ENCODE assay signal across 8 mouse cellular contexts in genomic region chr10:128015068-128015934, GRCm38 (mm10). TPM values are rescaled to one million over a fixed set of nuclear protein-coding genes. Genes with fewer than 3 reads are reported as not detected.
DNase-seq lines count a peak whose midpoint lies in the region; ATAC-seq lines count a peak whose summit lies in the region.

Gene Prim1 (plus strand): TSS chr10:128015168.

- H3K4me1 ChIP-seq in hindbrain, embryonic 16.5 days (ENCODE audit: control insufficient read depth, insufficient read depth, low read depth, low read length): no peaks in the 10 kb centered on the region; the same call in none of the 2 replicates
- H3K4me1 ChIP-seq in megakaryocyte, embryonic 14.5 days: peaks cover 19% of the 10 kb centered on the region

- peaks cover 3% of the 10 kb centered on the region; the same call in 1 of the 2 replicates for H3K36me3 ChIP-seq in hindbrain, embryonic 16.5 days (ENCODE audit: control insufficient read depth, insufficient read depth, low read length)
- H3K36me3 ChIP-seq in megakaryocyte, embryonic 14.5 days (replicated peaks; ENCODE audit: low read length): peaks cover 17% of the 10 kb centered on the region

- peak within 1 kb of the TSS; percentile 77 for H3K9ac ChIP-seq in hindbrain, embryonic 16.5 days (ENCODE audit: low read depth, low read length)

- H3K4me3 ChIP-seq in hindbrain, embryonic 16.5 days (ENCODE audit: low read length): peak within 1 kb of the TSS; percentile 74
- peak within 1 kb of the TSS; percentile 95 for H3K4me3 ChIP-seq in megakaryocyte, embryonic 14.5 days (replicated peaks)

- DNase-seq in ZHBTc4 (ENCODE audit: low read depth, low spot score): peak; percentile 96
- DNase-seq in cerebellum, postnatal 36 days: peak; percentile 84 to 85
- DNase-seq in gastrocnemius, adult 18-20 months (ENCODE audit: low spot score): peak; percentile 69
- peak; percentile 66 to 68 for DNase-seq in left cerebral cortex, adult 8-10 months (ENCODE audit: low spot score in 2 of 2)
- DNase-seq in right cerebral cortex, adult 2 months (ENCODE audit: low spot score in 2 of 2): peak; percentile 83 to 84
- DNase-seq in urinary bladder, postnatal 10 days (ENCODE audit: low spot score): peak; percentile 25

- no peaks in the 10 kb centered on the region for H3K27me3 ChIP-seq in hindbrain, embryonic 16.5 days (replicated peaks; ENCODE audit: control insufficient read depth, insufficient read depth, low read length)
- H3K27me3 ChIP-seq in megakaryocyte, embryonic 14.5 days (replicated peaks): no peaks in the 10 kb centered on the region

- peak within 1 kb of the TSS; percentile 68 for H3K4me2 ChIP-seq in hindbrain, embryonic 16.5 days (ENCODE audit: low read length)

- 5% methylated on average over 31 of the region's 31 CpGs for WGBS in hindbrain, embryonic 16.5 days

- peak; percentile 96 for ATAC-seq in hindbrain, embryonic 16.5 days

- H3K9me3 ChIP-seq in hindbrain, embryonic 16.5 days (ENCODE audit: control insufficient read depth, low read length): no peaks in the 10 kb centered on the region
- no peaks in the 10 kb centered on the region for H3K9me3 ChIP-seq in megakaryocyte, embryonic 14.5 days

- peak within 1 kb of the TSS; percentile 65; the same call in 1 of the 2 replicates for H3K27ac ChIP-seq in hindbrain, embryonic 16.5 days (ENCODE audit: low read depth, low read length)

RNA-seq across cellular contexts. Expression of gene Prim1, which starts in this region (rescaled TPM):
- total RNA-seq in gastrocnemius, adult 18-20 months (2021): 1 to 10 TPM in 1 of 2 experiments, under 1 TPM in 1; 0.64 to 1.0 TPM
- 37.2 and 40.2 TPM in 2 replicates for polyA plus RNA-seq in hindbrain, embryonic 16.5 days (2015; fragmentation: Nextera tagmentation; extraction: Ambion mirVana)
- total RNA-seq in left cerebral cortex, adult 8-10 months (2022): 1 to 10 TPM; 6.5 to 9.3 (median 8.1) TPM
- 2.6 TPM in 1 of 2 replicates, not detected in the other for polyA plus RNA-seq in megakaryocyte, embryonic 14.5 days (2012; ENCODE audit: insufficient read depth, low replicate concordance)

Comparison
In these comparisons a context has a peak if more than half of its experiments do, and no peak if none do; other contexts are left out.
1. Peak in every context shown above with its lines: DNase-seq, ATAC-seq, H3K4me3 ChIP-seq and H3K27ac ChIP-seq.
2. RNA of gene Prim1 (polyA plus RNA-seq): 37.2 to 40.2 TPM in hindbrain, embryonic 16.5 days; 2.6 TPM in megakaryocyte, embryonic 14.5 days; every median in the first group is over 10 times any median in the second.
3. DNase-seq: peak in every context shown above with its lines; median percentile 96 in ZHBTc4; 84 in cerebellum, postnatal 36 days; 84 in right cerebral cortex, adult 2 months; 69 in gastrocnemius, adult 18-20 months; 67 in left cerebral cortex, adult 8-10 months; 25 in urinary bladder, postnatal 10 days.